Mouse (Mus musculus) kidney, postnatal 10 days (tissue): Measurements from ENCODE around the gene Nptx1.
A peak's percentile ranks its signal among the peaks of the same experiment; 100 is the strongest.

Source experiments
- DNase-seq: peaks from one replicate; pipeline ENCODE4 v3.0.0; 2021; ENCODE audit warnings: mixed read lengths

The Nptx1 gene

DNA sequence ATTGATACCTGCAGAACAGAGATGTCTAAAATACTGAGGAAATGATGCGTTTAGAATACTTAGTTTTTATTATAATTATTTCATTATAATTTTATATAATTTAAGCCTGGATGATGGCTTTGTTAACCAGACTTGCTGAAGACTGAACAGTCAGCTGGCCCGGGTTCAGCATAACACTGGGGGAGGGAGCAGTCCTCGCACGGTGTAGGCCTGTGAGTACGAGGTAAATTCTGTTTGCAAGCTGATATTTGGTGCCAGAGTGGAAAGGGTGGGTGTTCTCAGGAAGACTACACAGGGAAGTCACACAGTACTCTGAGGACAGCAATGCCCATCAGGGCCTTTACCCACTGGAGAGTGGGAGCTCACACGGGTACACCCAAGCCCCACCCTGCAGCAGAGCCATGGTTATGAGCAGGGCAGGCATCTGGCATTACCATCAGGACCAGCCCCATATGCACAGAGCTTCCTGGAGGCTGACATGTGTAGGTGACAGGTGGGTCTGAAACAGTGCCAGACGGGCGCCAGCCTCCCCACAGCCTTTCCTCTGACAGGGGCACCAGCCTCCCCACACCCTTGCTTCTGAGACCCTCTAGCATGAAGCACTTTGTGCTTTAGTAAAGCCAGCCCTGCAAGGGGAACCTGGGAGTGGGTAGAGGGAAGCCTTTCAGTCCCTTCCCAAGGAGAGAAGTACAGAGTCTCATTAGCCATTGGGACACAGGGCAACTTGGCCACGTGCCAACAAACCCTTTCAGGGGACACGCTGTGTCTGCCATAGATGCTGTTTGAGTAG is 3.2 kb upstream of the Nptx1 start:
- DNase-seq, result peak; percentile 33

GRCm38 (mm10) chr11:119549371-119549811 is 1.8 kb upstream of the Nptx1 start:
- peak; percentile 23 for DNase-seq

DNA sequence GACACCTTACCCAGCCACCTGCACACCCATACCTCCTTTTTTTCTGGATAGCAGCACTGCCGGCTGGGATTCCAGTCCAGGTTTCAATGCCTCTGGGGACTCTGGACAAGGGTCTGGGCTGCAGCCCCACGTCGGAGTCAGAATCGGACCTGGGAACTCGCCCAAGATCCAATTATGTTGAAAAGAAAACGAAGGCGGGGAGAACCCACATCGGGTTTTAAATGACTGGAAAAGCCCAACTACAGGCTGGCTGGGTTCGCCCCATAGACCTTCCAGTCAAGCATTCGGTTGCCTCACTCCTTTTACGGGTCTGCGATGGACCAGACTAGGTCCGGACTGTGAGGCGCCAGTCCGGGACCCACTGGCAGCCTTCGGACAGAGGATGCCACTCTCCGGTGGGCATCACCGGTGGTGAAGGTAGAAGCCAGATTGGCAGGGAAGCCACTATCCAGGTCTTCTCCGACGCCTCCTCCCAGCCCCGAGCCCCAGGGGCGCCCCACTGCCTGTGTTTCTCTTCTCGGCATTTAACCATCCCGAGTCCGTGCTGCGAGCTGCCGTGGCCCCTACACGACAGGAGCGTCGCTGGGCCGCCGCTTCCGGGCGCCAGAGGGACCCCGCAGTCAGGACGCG is 1.3 kb upstream of the Nptx1 start:
- peak; percentile 27 for DNase-seq

DNA sequence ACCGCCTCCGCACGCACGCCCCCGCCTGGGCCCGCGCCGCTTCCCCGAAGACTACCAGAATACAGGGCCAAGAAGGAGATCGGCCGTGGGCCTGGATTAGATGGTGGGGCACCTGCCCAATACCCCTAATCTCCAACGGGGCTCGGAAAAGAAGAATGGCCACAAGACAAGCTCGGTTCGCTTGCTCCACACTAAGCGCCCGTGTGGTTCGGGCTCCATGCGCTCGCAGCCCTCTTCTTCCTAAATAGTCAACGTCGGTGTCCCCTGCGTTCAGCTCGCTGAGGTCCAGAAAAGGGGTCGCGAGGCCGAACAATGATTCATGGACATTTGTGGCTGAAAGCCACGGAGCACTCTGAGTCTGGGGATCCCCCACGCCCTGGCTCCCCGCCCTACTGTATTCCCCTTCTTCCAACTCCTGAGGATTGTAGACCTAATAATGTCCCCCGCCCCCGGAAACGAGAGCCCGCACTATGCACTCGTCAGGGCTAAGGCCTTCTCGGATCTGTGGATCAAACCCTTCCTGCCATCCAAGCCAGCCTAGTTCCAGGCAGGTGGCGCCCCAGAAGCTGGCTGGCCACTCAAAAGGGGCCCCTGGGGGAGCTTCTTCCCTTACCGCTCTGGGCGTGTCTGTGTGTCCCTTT is 518 bp upstream of the Nptx1 start:
- DNase-seq, result peak; percentile 32

GRCm38 (mm10) chr11:119546496-119547182 is 914 bp downstream of the Nptx1 start:
- peak; percentile 31 for DNase-seq

GRCm38 (mm10) chr11:119545741-119546495 is 1.6 kb downstream of the Nptx1 start:
- DNase-seq, result no peak

DNA sequence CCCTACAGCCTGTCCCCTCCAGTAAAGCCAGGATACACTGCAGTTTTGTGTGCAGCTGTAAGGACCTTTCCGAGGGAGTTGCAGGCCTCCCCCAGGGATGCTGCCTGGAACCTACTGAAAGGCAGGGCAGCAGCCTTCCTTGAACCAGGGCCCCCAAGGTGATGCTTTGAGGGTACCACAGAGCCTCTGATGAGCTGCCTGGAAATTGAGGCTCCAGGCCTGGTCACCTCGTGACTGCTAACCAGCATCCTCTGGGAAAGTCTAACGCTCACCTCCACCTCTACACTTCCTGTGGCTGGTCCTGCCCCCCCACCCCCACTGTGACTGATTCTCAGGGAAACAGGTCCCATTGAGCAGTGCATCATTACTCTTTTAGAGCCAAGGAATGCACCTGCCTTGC is 2.3 kb downstream of the Nptx1 start:
- DNase-seq, result no peak

DNA sequence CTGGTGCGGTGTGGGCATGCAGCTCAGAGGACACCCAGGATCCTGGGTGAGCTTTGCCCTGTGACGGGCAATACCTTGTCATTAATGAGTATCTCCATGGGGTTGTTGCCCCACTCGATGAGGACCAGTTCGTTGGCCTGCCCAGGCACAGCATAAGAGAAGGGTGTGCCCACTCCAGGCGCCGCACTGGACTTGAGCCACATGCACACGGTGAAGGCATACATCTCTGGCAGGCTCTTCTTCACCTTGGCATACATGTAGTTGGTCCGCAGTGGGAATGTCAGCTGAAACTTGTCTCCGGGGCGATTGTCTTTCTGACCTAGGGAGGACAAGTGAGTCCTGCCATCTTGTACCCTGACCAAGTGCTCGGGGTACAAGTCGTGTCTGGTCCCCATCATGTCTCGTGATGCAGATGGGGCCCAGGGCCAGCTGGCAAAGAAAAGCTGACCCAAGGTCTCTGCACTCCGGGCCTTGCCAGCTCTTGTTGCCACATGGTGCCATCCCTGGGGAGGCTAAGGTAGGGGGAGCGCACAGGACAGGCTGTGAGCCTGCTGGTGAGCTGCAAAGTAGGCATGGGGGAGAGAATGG is 2.9 kb downstream of the Nptx1 start:
- no peak for DNase-seq

DNA sequence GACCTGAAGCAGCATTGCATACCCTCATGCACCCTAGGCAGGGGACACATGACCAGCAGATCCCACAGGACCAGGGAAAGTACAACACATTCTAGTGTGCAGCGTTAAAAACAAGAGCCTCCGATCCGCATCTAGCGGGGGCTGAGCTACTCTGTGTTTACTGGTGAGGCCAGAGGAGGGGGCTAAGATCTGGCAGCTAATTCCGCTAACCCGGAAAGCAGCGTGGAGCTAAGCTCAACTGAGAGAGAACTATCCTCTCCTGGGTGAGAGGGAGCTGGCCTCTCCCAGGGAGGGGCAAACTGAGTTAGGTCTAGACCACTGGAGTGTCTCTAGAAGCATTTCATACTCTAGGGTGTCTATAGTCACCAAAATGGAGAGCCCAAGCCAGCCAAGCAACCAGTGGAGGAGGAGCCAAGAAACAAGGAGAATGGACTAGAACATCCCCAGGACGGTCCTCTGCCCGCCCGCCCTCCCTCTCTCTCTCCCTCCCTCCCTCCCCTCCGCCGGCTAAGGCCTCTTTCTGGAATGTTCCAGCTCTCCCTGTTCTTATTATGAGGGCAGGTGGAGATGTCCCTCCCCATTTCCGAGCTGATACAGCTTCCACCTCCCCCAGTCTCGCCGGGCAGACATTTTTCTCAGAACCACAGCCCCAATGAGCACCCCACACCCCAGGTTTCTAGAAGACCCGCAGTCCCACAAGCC is 3.6 kb downstream of the Nptx1 start:
- DNase-seq, result no peak

DNA sequence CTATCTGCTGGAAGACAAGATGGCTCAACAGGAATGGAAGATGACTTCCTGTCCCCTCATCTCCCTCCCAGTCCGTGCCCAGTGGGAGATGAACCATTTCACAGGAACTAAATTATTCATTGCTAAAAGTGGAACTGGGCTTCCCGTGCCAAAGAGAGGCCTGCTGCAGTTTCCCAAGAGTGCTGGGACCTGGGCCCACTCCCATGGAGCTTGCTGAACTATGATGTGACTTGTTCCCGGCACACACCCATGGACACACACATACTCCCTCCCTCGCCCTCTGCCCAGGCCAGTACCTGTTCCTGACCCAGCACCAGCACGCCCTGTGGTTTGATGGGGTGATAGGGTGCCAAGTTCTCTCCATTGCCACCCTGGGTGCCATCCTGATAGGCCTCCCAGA is 4.7 kb downstream of the Nptx1 start:
- no peak for DNase-seq

DNA sequence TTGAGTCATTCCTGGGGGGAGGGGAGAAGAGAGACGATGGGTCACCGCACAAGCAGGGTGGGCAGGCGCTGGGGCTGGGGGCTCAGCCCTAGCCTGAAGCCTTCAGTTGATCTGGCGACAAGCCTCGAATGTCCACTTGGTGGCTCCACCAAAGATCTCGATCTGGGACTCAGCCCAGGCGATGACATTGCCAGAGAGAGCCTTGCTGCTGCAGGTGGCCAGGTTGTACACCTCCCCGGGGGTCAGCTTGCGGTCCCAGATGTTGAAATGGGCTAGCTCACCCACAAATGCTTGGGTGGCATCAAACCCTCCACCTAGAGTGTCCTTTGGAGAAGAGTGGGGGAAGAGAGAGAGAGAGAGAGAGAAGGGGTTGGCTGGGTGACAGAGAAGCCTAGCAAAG is 5.2 kb downstream of the Nptx1 start:
- no peak for DNase-seq

GRCm38 (mm10) chr11:119541082-119541481 is 6.5 kb downstream of the Nptx1 start:
- DNase-seq, result no peak

- no peak for DNase-seq
These were observed 7.0 kb downstream of the Nptx1 start for GRCm38 (mm10) chr11:119540560-119540959.

- no peak for DNase-seq
These were observed 7.6 kb downstream of the Nptx1 start for GRCm38 (mm10) chr11:119539944-119540343.

- DNase-seq, result no peak
These were observed 13.8 kb downstream of the Nptx1 start for GRCm38 (mm10) chr11:119533745-119534144.

DNA sequence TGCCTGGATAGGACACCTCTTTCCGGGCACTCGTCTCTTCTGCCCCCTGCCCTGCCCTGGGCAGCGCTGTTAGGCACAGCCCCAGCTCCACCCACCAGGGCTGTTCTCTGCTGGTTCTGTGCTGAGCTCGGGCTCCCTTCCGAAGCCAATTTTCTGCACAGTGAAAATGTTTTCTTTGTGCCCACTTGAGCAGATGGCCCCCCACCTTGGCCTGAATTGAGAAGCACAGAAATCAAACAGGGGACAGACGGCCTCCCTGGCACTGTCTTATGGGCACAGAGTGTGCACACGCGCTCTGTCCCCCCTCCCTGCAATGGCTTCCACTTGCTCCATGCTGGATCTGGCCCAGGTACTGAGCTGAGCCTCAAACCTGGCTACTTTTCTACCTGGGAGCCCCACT is 15.1 kb downstream of the Nptx1 start:
- DNase-seq, result no peak

GRCm38 (mm10) chr11:119528930-119529329 is 18.6 kb downstream of the Nptx1 start:
- DNase-seq, result no peak

- DNase-seq, result no peak
These were observed 21.2 kb downstream of the Nptx1 start for GRCm38 (mm10) chr11:119526068-119526966.

- DNase-seq, result peak; percentile 94
These were observed 23.0 kb downstream of the Nptx1 start for GRCm38 (mm10) chr11:119524545-119524949.

- no peak for DNase-seq
These were observed 24.2 kb downstream of the Nptx1 start for GRCm38 (mm10) chr11:119523392-119523791.
